Mouse (Mus musculus) olfactory bulb, adult 2 months (tissue): ENCODE measurements around the gene Nemf.

Source experiments
- CTCF ChIP-seq: fragments of 200-500 bp; IDR thresholded peaks from 2 replicates; pipeline ENCODE4 v1.5.1; 2012; ENCODE audit warnings: low read depth, mild to moderate bottlenecking, low read length, moderate library complexity; ENCODE audit not compliant: insufficient read depth
- POLR2A ChIP-seq: fragments of 200-500 bp; IDR thresholded peaks from 2 replicates; pipeline ENCODE4 v1.6.1; 2012; ENCODE audit warnings: mild to moderate bottlenecking, low read depth, low read length, moderate library complexity; ENCODE audit not compliant: insufficient read depth

GRCm38 (mm10) chr12:69302171-69302570 is 54.8 kb downstream of the Nemf start:
- TF ChIP-seq POLR2A: no peak
- no peak for TF ChIP-seq CTCF
